Mouse (Mus musculus) WW6 (cell line): ENCODE measurements around the gene Iqsec1.

Experiments used
- DNase-seq: peaks from one replicate; pipeline ENCODE4 v3.0.0-alpha.2; 2013; ENCODE audit warnings: low read depth, low spot score

Gene Iqsec1

GRCm38 (mm10) chr6:90707143-90707542 lies 281.3 kb downstream of the Iqsec1 start:
- no peak for DNase-seq

- DNase-seq: no peak
Measured at GRCm38 (mm10) chr6:90706490-90706889, 282.0 kb downstream of the Iqsec1 start.

GRCm38 (mm10) chr6:90705738-90706137 lies 282.7 kb downstream of the Iqsec1 start:
- DNase-seq: no peak

GRCm38 (mm10) chr6:90704705-90705344 lies 283.7 kb downstream of the Iqsec1 start:
- no peak for DNase-seq

- DNase-seq: no peak
Measured at GRCm38 (mm10) chr6:90703782-90704181, 284.7 kb downstream of the Iqsec1 start.

- no peak for DNase-seq
Measured at GRCm38 (mm10) chr6:90702837-90703735, 285.4 kb downstream of the Iqsec1 start.

- DNase-seq: no peak
Measured at GRCm38 (mm10) chr6:90702197-90702596, 286.3 kb downstream of the Iqsec1 start.

GRCm38 (mm10) chr6:90701391-90701790 lies 287.1 kb downstream of the Iqsec1 start:
- no peak for DNase-seq

GRCm38 (mm10) chr6:90700737-90701136 lies 287.7 kb downstream of the Iqsec1 start:
- DNase-seq: no peak

GRCm38 (mm10) chr6:90700068-90700467 lies 288.4 kb downstream of the Iqsec1 start:
- no peak for DNase-seq

- DNase-seq: no peak
Measured at GRCm38 (mm10) chr6:90698843-90699242, 289.6 kb downstream of the Iqsec1 start.

GRCm38 (mm10) chr6:90695754-90696153 lies 292.7 kb downstream of the Iqsec1 start:
- DNase-seq: no peak

GRCm38 (mm10) chr6:90692404-90692803 lies 296.1 kb downstream of the Iqsec1 start:
- DNase-seq: no peak

- DNase-seq: no peak
Measured at GRCm38 (mm10) chr6:90691935-90692334, 296.6 kb downstream of the Iqsec1 start.

GRCm38 (mm10) chr6:90689500-90689899 lies 299.0 kb downstream of the Iqsec1 start:
- no peak for DNase-seq

- no peak for DNase-seq
Measured at GRCm38 (mm10) chr6:90688742-90689141, 299.7 kb downstream of the Iqsec1 start.

- no peak for DNase-seq
Measured at GRCm38 (mm10) chr6:90688003-90688402, 300.5 kb downstream of the Iqsec1 start.

GRCm38 (mm10) chr6:90686812-90687211 lies 301.7 kb downstream of the Iqsec1 start:
- DNase-seq: no peak

- DNase-seq: no peak
Measured at GRCm38 (mm10) chr6:90683831-90684532, 304.5 kb downstream of the Iqsec1 start.

GRCm38 (mm10) chr6:90680401-90680800 lies 308.1 kb downstream of the Iqsec1 start:
- DNase-seq: no peak

- DNase-seq: no peak
Measured at GRCm38 (mm10) chr6:90678759-90679158, 309.7 kb downstream of the Iqsec1 start.

GRCm38 (mm10) chr6:90668693-90669092 lies 319.8 kb downstream of the Iqsec1 start:
- DNase-seq: no peak
